Mouse (Mus musculus) megakaryocyte, embryonic 14.5 days (primary cell): ENCODE data around the gene Grik5.

Source experiments
- FLI1 ChIP-seq: IDR thresholded peaks from 2 replicates; pipeline ENCODE4 v1.6.1; 2012; ENCODE audit warnings: low read length, inconsistent platforms, mixed read lengths
- GATA1 ChIP-seq: IDR thresholded peaks from 3 replicates; pipeline ENCODE4 v1.6.1; 2012; ENCODE audit warnings: mixed read lengths, low read length, inconsistent platforms, borderline replicate concordance

- TF ChIP-seq GATA1 (no peak), FLI1 (no peak)
Observed at GRCm38 (mm10) chr7:25056951-25057350, 15.2 kb downstream of the Grik5 start.
